Mouse (Mus musculus) ES-Bruce4 (cell line): ENCODE data around the gene Hibadh. TPM values are rescaled to one million over a fixed set of nuclear protein-coding genes. Genes with fewer than 3 reads are reported as not detected.

Experiments
- H3K27ac ChIP-seq: 2 replicates; pipeline ENCODE4 v1.5.1; 2012; ENCODE audit warnings: low read length, inconsistent platforms; ENCODE audit not compliant: insufficient read depth
- H3K27me3 ChIP-seq: 2 replicates; pipeline ENCODE4 v1.6.1; 2012; ENCODE audit warnings: mild to moderate bottlenecking, low read length, inconsistent platforms; ENCODE audit not compliant: control insufficient read depth, poor library complexity, insufficient read depth, severe bottlenecking
- H3K36me3 ChIP-seq: 2 replicates; pipeline ENCODE4 v1.6.1; 2012; ENCODE audit warnings: inconsistent platforms, mild to moderate bottlenecking, low read length, moderate library complexity; ENCODE audit not compliant: control insufficient read depth, poor library complexity, insufficient read depth, severe bottlenecking
- H3K4me1 ChIP-seq: one replicate; pipeline ENCODE4 v1.8.1; 2011; ENCODE audit warnings: low read length; ENCODE audit not compliant: control insufficient read depth, insufficient read depth
- H3K4me3 ChIP-seq: 2 replicates; pipeline ENCODE4 v1.5.1; 2011; ENCODE audit warnings: low read depth, mild to moderate bottlenecking, low read length
- H3K9ac ChIP-seq: 2 replicates; pipeline ENCODE4 v1.6.1; 2012; ENCODE audit warnings: low read depth, mild to moderate bottlenecking, inconsistent platforms; ENCODE audit not compliant: poor library complexity, severe bottlenecking
- H3K9me3 ChIP-seq: replicated peaks from 2 replicates; pipeline ENCODE4 v1.6.1; 2012; ENCODE audit warnings: mild to moderate bottlenecking, low read length, inconsistent platforms; ENCODE audit not compliant: control insufficient read depth, poor library complexity, insufficient read depth, severe bottlenecking
- CTCF ChIP-seq: IDR thresholded peaks from one replicate; pipeline ENCODE4 v1.8.1; 2011; ENCODE audit warnings: low read depth, low read length
- EP300 ChIP-seq: IDR thresholded peaks from 2 replicates; pipeline ENCODE4 v1.6.1; 2011; ENCODE audit warnings: low read depth, low read length; ENCODE audit not compliant: insufficient read depth
- POLR2A ChIP-seq: IDR thresholded peaks from one replicate; pipeline ENCODE4 v1.8.1; 2011; ENCODE audit warnings: low read length; ENCODE audit not compliant: insufficient read depth
- polyA plus RNA-seq: library from polyadenylated mRNA; stranded (reverse); fragments of >200 nt; gene quantifications from 2 replicates; pipeline ENCODE4 v1.2.4, GENCODE M21; 2011; ENCODE audit warnings: low read depth; ENCODE audit not compliant: missing spikeins, insufficient read depth, insufficient read length

Hibadh gene
- polyA plus RNA-seq, 1 experiment, result 115 TPM

- Histone ChIP-seq H3K36me3 (no peaks in the 10 kb centered on the region), H3K4me3 (no peak overlapping the region), H3K4me1 (peaks cover 4% of the 10 kb centered on the region), H3K9ac (no peak overlapping the region), H3K27ac (no peak overlapping the region), H3K27me3 (no peaks in the 10 kb centered on the region), H3K9me3 (no peaks in the 10 kb centered on the region)
- TF ChIP-seq POLR2A, result no peak
These were observed 887 bp upstream of the Hibadh start for GRCm38 (mm10) chr6:52641076-52641475.

- Histone ChIP-seq H3K27ac (peak overlapping the region; percentile 36), H3K27me3 (no peaks in the 10 kb centered on the region), H3K4me3 (peak overlapping the region; percentile 97), H3K9me3 (no peaks in the 10 kb centered on the region), H3K4me1 (peaks cover 4% of the 10 kb centered on the region), H3K36me3 (peaks cover 2% of the 10 kb centered on the region; the same call in 1 of the 2 replicates), H3K9ac (peak overlapping the region; percentile 95)
- no peak for TF ChIP-seq CTCF
- no peak for TF ChIP-seq POLR2A
- TF ChIP-seq EP300, result no peak
These were observed 504 bp downstream of the Hibadh start for GRCm38 (mm10) chr6:52639546-52640223.

DNA sequence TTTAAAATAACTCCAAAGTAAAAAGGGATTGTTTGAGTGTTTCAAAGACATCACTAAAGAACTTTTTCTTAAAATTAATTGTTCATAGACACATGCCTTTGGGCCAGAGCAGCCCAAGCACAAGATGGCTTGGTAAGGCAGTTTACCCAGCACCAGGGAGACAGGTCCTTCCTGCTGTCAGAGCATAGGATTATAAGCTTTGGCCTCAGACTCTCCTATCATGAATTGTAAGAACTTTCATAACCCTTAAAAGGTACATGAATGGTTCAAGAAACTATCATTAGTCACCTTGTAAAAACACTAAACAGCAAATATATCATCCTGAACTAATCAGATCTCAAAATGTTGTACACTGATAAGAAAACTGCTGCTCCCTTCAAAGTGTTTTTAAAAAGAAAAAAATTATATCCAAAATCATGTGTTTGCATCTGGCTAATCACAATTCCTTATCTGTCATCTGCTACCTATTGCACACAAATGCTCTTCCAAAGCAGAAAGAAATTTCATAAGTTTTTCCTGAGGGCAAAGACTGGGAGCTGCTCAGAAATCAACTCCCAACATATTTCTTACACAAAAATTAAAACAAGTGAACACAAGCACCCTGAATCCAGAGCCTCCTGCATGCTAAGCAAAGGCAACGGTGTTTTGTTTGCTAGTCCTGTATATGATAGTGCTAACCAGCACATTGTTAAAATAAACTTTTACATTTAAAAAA is 1.6 kb downstream of the Hibadh start:
- TF ChIP-seq CTCF, result no peak
- no peak for TF ChIP-seq EP300
- TF ChIP-seq POLR2A, result no peak
- no peak overlapping the region for H3K27ac ChIP-seq
- no peaks in the 10 kb centered on the region for H3K9me3 ChIP-seq
- H3K9ac ChIP-seq, result no peak overlapping the region
- H3K4me1 ChIP-seq, result peaks cover 4% of the 10 kb centered on the region
- H3K36me3 ChIP-seq, result peaks cover 2% of the 10 kb centered on the region; the same call in 1 of the 2 replicates
- H3K27me3 ChIP-seq, result no peaks in the 10 kb centered on the region
- H3K4me3 ChIP-seq, result peak overlapping the region; percentile 37; the same call in 1 of the 2 replicates

GRCm38 (mm10) chr6:52637337-52637736 is 2.9 kb downstream of the Hibadh start:
- no peak for TF ChIP-seq POLR2A
- peak; percentile 91 for TF ChIP-seq EP300
- no peaks in the 10 kb centered on the region for H3K9me3 ChIP-seq
- peaks cover 4% of the 10 kb centered on the region for H3K4me1 ChIP-seq

GRCm38 (mm10) chr6:52635395-52635794 is 4.8 kb downstream of the Hibadh start:
- H3K36me3 ChIP-seq, result peaks cover 2% of the 10 kb centered on the region; the same call in 1 of the 2 replicates
- no peak overlapping the region for H3K9ac ChIP-seq
- no peak for TF ChIP-seq CTCF
- TF ChIP-seq EP300, result no peak
- TF ChIP-seq POLR2A, result no peak
- no peaks in the 10 kb centered on the region for H3K9me3 ChIP-seq
- no peaks in the 10 kb centered on the region for H3K27me3 ChIP-seq
- H3K27ac ChIP-seq, result no peak overlapping the region
- H3K4me1 ChIP-seq, result peaks cover 4% of the 10 kb centered on the region
- H3K4me3 ChIP-seq, result no peak overlapping the region

More at GRCm38 (mm10) chr6:52637337-52637736, 2.9 kb downstream of the Hibadh start:
- H3K9ac ChIP-seq, result no peak overlapping the region
- no peak overlapping the region for H3K27ac ChIP-seq
- no peak overlapping the region for H3K4me3 ChIP-seq
- H3K27me3 ChIP-seq, result no peaks in the 10 kb centered on the region
- peaks cover 2% of the 10 kb centered on the region; the same call in 1 of the 2 replicates for H3K36me3 ChIP-seq

DNA sequence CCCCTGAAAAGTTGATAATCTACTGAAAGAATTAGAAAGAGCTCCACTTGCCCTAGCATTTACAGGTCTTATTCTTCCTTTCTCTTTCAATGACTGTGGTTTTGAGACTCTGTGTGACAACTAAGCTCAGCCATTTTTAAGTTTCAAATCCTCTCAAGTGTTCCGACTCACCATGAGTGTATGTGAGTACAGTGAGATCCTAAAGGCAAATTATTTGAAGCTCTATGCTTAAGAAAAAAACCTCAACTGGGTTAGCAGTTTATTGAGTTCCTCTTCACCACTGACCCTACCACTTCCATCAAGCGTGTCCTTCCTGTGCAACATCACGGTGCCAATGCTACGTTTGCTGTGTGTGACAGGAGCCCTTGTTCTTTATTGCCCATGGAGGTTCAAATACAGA is 9.6 kb downstream of the Hibadh start:
- Histone ChIP-seq H3K9me3 (no peaks in the 10 kb centered on the region), H3K27ac (no peak overlapping the region), H3K36me3 (peaks cover 11% of the 10 kb centered on the region), H3K9ac (no peak overlapping the region), H3K4me1 (no peaks in the 10 kb centered on the region), H3K4me3 (no peak overlapping the region), H3K27me3 (no peaks in the 10 kb centered on the region)
- TF ChIP-seq CTCF, result no peak
- TF ChIP-seq POLR2A, result no peak
- TF ChIP-seq EP300, result no peak
